Mouse (Mus musculus) G1E (cell line): ENCODE measurements around the gene Rsl24d1.

Experiments used
- CTCF ChIP-seq: IDR thresholded peaks from 2 replicates; pipeline ENCODE4 v1.5.1; 2012; ENCODE audit warnings: low read depth, low read length, inconsistent platforms, mixed read lengths
- GATA1 ChIP-seq: IDR thresholded peaks from 2 replicates; pipeline ENCODE4 v1.6.1; 2012; ENCODE audit warnings: borderline replicate concordance, low read length, inconsistent platforms, mixed read lengths
- POLR2AphosphoS5 ChIP-seq: IDR thresholded peaks from 2 replicates; pipeline ENCODE4 v1.6.1; 2012; ENCODE audit warnings: low read depth, low read length, inconsistent platforms; ENCODE audit not compliant: insufficient replicate concordance
- TAL1 ChIP-seq: conservative IDR thresholded peaks from 2 replicates; pipeline ENCODE4 v1.6.1; 2012; ENCODE audit warnings: low read depth, low read length, inconsistent platforms, mixed read lengths

- TF ChIP-seq CTCF, result no peak
- TF ChIP-seq GATA1, result no peak
- no peak for TF ChIP-seq POLR2AphosphoS5
- no peak for TF ChIP-seq TAL1
Measured at GRCm38 (mm10) chr9:73067086-73067485, 46.1 kb upstream of the Rsl24d1 start.
